Mouse (Mus musculus) lung, embryonic 14.5 days (tissue): ENCODE data around the gene Olfr520. TPM values are rescaled to one million over a fixed set of nuclear protein-coding genes. Genes with fewer than 3 reads are reported as not detected.
"Not testable (repeated sequence)": the region's sequence is repeated elsewhere in the genome, so short reads cannot be mapped to it uniquely, and the experiment has no call there.

ENCODE experiments used
- ATAC-seq: fragments of 200-750 bp; cut with Nextera tagmentation; 2 replicates; pipeline ENCODE4 v1.8.0; 2017; ENCODE audit warnings: mild to moderate bottlenecking, moderate TSS enrichment, moderate library complexity; ENCODE audit not compliant: insufficient read depth
- DNase-seq: peaks from one replicate; pipeline ENCODE4 v3.0.0-alpha.2; 2015
- H3K27ac ChIP-seq: fragments of 300-500 bp; sonication (generic); 2 replicates; pipeline ENCODE4 v1.5.1; 2014; ENCODE audit warnings: low read depth, mild to moderate bottlenecking, moderate library complexity
- H3K27me3 ChIP-seq: fragments of 300-500 bp; sonication (generic); 2 replicates; pipeline ENCODE4 v1.6.1; 2014; ENCODE audit warnings: low read length, control low read depth; ENCODE audit not compliant: insufficient read depth
- H3K36me3 ChIP-seq: fragments of 300-500 bp; sonication (generic); 2 replicates; pipeline ENCODE4 v1.6.1; 2014; ENCODE audit warnings: control low read depth; ENCODE audit not compliant: insufficient read depth
- H3K4me1 ChIP-seq: fragments of 300-500 bp; sonication (generic); 2 replicates; pipeline ENCODE4 v1.6.1; 2014; ENCODE audit warnings: antibody characterized with exemption, control low read depth; ENCODE audit not compliant: insufficient read depth
- H3K4me2 ChIP-seq: fragments of 300-500 bp; sonication (generic); 2 replicates; pipeline ENCODE4 v1.6.1; 2014; ENCODE audit warnings: mild to moderate bottlenecking
- H3K4me3 ChIP-seq: fragments of 300-500 bp; sonication (generic); 2 replicates; pipeline ENCODE4 v1.5.1; 2014; ENCODE audit warnings: low read depth, low read length
- H3K9ac ChIP-seq: fragments of 300-500 bp; sonication (generic); 2 replicates; pipeline ENCODE4 v1.6.1; 2014
- H3K9me3 ChIP-seq: fragments of 300-500 bp; sonication (generic); 2 replicates; pipeline ENCODE4 v1.6.1; 2016; ENCODE audit warnings: low read depth, low read length, control low read depth
- CTCF ChIP-seq: IDR thresholded peaks from 2 replicates; pipeline ENCODE4 v1.5.1; 2016; ENCODE audit warnings: antibody characterized with exemption, low read depth
- WGBS: fragments of 180-500 bp; shearing (Covaris S2); extraction: QIAGEN DNeasy Blood & Tissue Kit; methylation state at CpG from one replicate; pipeline ENCODE4 v1.1.7; 2014; 5-methylcytosine and 5-hydroxymethylcytosine counted together
- polyA plus RNA-seq: library from polyadenylated mRNA; unstranded; fragments of >200 nt; fragmentation: Nextera tagmentation; extraction: Ambion mirVana; gene quantifications from 2 replicates; pipeline ENCODE4 v1.2.1, GENCODE M21; 2014

The Olfr520 gene
- not detected in 2 replicates for polyA plus RNA-seq

DNA sequence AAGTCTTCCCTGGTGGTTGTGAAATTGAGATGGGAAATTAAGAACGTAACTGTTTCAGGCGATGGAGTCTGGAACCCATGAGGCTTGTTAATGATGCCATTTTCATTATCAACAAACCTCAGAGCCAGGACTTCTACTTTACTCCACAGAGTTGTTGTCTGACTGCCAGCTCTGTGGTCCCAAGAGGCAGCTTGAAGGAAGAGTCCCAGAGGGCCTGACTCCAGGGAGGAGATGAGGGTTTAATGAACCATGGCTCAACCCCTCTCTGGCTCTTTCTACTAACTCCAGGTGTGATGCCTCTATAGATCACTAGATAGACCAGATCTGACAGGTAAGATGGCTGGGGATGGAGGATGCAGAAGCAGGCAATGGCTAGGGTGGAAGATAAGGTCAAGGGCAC is at the start of gene Olfr520:
Gene Olfr520, plus strand, starts transcription at position 301 of the 400 bp plus-strand sequence.
- DNase-seq (no peak), ATAC-seq (no peak)
- H3K4me3 ChIP-seq, result no peak within 1 kb of the TSS
- no peak within 1 kb of the TSS for H3K4me2 ChIP-seq
- H3K9me3 ChIP-seq, result no peaks in the 10 kb centered on the region
- no peak within 1 kb of the TSS for H3K27ac ChIP-seq
- TF ChIP-seq CTCF, result no peak
- H3K9ac ChIP-seq, result no peak within 1 kb of the TSS
- no peaks in the 10 kb centered on the region for H3K4me1 ChIP-seq
- H3K27me3 ChIP-seq, result no peaks in the 10 kb centered on the region
- no peaks in the 10 kb centered on the region for H3K36me3 ChIP-seq
- WGBS, result 92% methylated on average over 2 of the region's 2 CpGs

DNA sequence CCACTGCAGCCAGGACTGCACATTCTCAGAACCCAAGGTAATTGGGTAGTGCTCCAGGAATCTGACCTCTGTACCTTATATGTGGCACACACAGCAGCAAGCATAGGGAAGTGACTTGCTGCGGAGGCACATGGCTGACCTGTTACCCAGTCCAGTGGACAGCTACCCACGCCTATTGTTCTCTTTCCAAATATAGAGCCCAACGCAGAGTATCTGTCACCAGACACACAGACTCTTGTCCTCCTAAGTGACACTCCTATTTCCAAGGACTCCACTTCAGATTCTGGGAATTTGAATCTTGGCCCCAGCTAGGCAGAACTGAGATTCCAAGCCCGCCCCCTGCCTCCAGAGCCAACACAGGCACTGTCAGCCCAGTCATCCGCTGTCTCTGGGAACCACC is 49.3 kb upstream of the Olfr520 start:
- ATAC-seq (no peak), DNase-seq (no peak)
- H3K4me2 ChIP-seq, result no peak overlapping the region
- H3K27ac ChIP-seq, result no peak overlapping the region
- H3K9me3 ChIP-seq, result no peaks in the 10 kb centered on the region
- no peaks in the 10 kb centered on the region for H3K27me3 ChIP-seq
- H3K4me1 ChIP-seq, result no peaks in the 10 kb centered on the region
- TF ChIP-seq CTCF, result no peak
- 60% methylated on average over 5 of the region's 5 CpGs for WGBS
- no peak overlapping the region for H3K9ac ChIP-seq
- no peak overlapping the region for H3K4me3 ChIP-seq
- H3K36me3 ChIP-seq, result no peaks in the 10 kb centered on the region

DNA sequence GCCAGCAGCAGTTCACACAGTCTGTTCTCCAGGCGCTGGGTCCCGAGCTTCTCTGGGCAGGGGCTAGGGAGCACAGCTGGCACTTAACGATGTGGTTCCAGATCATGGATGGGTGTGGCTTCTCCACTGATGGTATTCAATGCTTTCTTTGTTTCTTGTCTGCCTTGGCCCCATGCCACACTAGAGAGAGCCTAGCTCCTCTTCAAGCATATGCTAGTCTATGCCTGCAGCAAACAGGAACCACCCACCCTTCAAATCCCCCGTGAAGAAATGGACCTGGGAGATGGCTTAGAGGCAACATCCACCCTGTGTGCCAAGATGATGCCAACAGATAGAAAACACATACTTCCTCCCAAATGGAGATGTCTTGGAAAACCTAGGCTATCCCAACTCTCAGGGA is 46.0 kb upstream of the Olfr520 start:
- DNase-seq (no peak), ATAC-seq (no peak)
- WGBS, result 53% methylated on average over 4 of the region's 4 CpGs
- H3K9ac ChIP-seq, result no peak overlapping the region
- H3K9me3 ChIP-seq, result no peaks in the 10 kb centered on the region
- H3K4me3 ChIP-seq, result no peak overlapping the region
- H3K4me2 ChIP-seq, result no peak overlapping the region
- no peaks in the 10 kb centered on the region for H3K4me1 ChIP-seq
- no peaks in the 10 kb centered on the region for H3K27me3 ChIP-seq
- no peak overlapping the region for H3K27ac ChIP-seq
- no peaks in the 10 kb centered on the region for H3K36me3 ChIP-seq
- no peak for TF ChIP-seq CTCF

DNA sequence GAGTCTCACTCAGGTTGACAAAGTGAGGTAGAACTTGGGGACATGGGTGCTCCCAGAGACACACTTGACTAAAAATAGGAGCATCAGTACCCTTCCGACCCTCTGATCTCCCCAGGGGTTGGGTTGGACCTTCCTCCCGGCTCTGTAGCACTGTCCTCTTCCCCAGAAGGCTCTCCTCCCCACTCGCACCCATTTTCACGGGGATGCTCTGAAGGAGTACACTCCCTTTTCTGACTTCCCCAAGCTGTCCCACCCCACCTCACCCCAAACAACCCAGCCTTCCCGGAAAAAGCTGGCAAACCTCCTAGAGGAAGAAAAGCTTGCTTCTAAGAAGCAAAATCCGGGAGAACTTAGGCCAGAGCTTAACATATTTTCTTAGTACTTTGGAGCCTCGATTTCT is 39.3 kb upstream of the Olfr520 start:
- no peak overlapping the region for H3K4me2 ChIP-seq
- H3K36me3 ChIP-seq, result no peaks in the 10 kb centered on the region
- H3K9ac ChIP-seq, result no peak overlapping the region
- no peak overlapping the region for H3K27ac ChIP-seq
- H3K4me3 ChIP-seq, result no peak overlapping the region
- H3K27me3 ChIP-seq, result no peaks in the 10 kb centered on the region
- ATAC-seq, result no peak
- H3K4me1 ChIP-seq, result no peaks in the 10 kb centered on the region
- TF ChIP-seq CTCF, result no peak
- 60% methylated on average over 7 of the region's 7 CpGs for WGBS
- DNase-seq, result no peak
- no peaks in the 10 kb centered on the region for H3K9me3 ChIP-seq

DNA sequence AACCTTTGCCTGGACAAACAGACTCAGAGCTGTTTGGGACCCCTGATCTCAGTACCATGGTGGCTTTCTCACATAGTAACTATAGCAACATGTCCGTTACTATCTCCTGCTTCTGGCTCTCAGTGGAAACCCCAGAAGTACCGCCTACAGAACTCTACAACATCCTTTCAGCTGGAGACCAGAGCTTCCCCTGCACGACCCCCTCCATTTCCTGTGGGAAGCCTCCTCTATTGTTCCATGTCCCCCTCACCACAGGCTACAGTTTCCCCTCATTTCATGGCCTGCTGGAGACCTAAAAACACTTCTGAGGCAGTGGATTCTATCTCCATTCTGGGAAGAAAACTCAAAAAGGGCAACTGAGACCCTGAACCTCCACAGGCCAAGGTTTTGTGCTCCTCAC is 37.7 kb upstream of the Olfr520 start:
- H3K4me3 ChIP-seq, result no peak overlapping the region
- 46% methylated on average over 3 of the region's 3 CpGs for WGBS
- no peaks in the 10 kb centered on the region for H3K9me3 ChIP-seq
- ATAC-seq (no peak), DNase-seq (peak; percentile 44)
- TF ChIP-seq CTCF, result no peak
- no peaks in the 10 kb centered on the region for H3K36me3 ChIP-seq
- no peak overlapping the region for H3K4me2 ChIP-seq
- H3K4me1 ChIP-seq, result no peaks in the 10 kb centered on the region
- no peak overlapping the region for H3K9ac ChIP-seq
- no peaks in the 10 kb centered on the region for H3K27me3 ChIP-seq
- no peak overlapping the region for H3K27ac ChIP-seq

DNA sequence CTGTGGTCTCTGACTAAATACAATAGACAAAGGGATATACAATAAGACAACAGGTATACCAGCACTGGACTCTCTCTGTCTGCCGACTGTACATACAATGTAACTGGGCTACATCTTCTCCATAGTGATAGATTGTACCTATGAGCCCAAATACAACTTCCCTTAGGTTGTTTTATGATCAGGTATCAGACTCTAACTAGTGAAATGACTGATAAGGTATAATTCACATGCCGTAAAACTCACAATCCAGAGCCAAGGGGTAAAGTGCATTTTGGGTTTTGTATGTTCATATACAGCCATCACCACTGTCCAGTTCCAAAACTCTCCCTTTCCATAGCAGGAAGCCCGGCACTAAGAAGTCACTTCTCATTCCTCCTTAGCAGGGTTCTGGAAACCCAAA is 36.7 kb upstream of the Olfr520 start:
- Histone ChIP-seq H3K9ac (no peak overlapping the region), H3K4me3 (no peak overlapping the region), H3K36me3 (no peaks in the 10 kb centered on the region), H3K4me1 (no peaks in the 10 kb centered on the region), H3K4me2 (no peak overlapping the region), H3K9me3 (no peaks in the 10 kb centered on the region), H3K27me3 (no peaks in the 10 kb centered on the region), H3K27ac (no peak overlapping the region)
- DNase-seq, result no peak
- TF ChIP-seq CTCF, result no peak
- no peak for ATAC-seq
- 91% methylated on average over 3 of the region's 3 CpGs for WGBS

DNA sequence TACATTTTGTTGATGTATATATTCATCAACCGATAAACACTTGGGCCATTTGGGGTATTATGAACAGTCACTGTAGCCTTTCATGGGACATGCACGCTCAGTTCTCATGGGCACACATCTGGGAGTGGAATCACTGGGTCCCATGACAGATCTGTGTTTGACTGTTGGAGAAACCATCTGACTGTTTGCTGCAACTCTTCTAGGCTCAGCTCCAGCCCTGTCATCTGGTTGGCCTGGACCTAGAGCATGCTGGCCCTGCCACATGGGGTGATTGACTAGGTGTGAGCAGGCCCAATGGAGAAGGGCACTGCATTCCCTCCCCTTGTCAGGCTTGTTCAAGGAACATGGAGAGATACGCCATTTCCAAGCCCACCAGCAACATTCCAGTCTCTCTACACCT is 36.1 kb upstream of the Olfr520 start:
- TF ChIP-seq CTCF, result no peak
- Histone ChIP-seq H3K4me1 (0 out of 2 replicates have a peak, but pooled peaks cover 2% of the 10 kb centered on the region), H3K4me2 (no peak overlapping the region), H3K27ac (0 out of 2 replicates have a peak overlapping the region, but pooled peaks have one; percentile 28), H3K9me3 (no peaks in the 10 kb centered on the region), H3K9ac (no peak overlapping the region), H3K4me3 (no peak overlapping the region), H3K27me3 (no peaks in the 10 kb centered on the region), H3K36me3 (no peaks in the 10 kb centered on the region)
- DNase-seq (peak; percentile 49), ATAC-seq (peak; percentile 71; the same call in 1 of the 2 replicates)
- 65% methylated on average over 3 of the region's 3 CpGs for WGBS

DNA sequence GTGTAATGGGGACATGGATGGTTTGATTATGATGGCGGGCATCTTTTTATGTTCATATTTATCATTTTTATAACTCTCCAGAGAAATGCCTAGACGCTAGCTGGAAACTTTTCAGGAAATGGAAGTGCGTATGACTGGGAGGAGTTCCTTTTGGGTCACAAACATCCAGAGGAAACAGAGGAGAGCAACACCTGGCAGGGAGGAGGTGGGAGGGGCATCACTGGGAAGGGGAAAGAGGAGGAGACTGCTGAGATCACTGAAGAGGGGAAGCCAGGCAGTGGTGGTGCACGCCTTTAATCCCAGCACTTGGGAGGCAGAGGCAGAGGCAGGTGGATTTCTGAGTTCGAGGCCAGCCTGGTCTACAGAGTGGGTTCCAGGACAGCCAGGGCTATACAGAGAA is 35.6 kb upstream of the Olfr520 start:
- not testable (repeated sequence) for H3K4me3 ChIP-seq, H3K36me3 ChIP-seq, H3K4me1 ChIP-seq, ATAC-seq, H3K4me2 ChIP-seq, H3K27me3 ChIP-seq, H3K27ac ChIP-seq, H3K9ac ChIP-seq, H3K9me3 ChIP-seq
- WGBS, result 61% methylated on average over 5 of the region's 5 CpGs
- DNase-seq, result peak; percentile 24
